Mouse (Mus musculus) adrenal gland, postnatal 10 days (tissue): Measurements from ENCODE around the gene 1110017D15Rik. TPM values are rescaled to one million over a fixed set of nuclear protein-coding genes. Genes with fewer than 3 reads are reported as not detected.
A peak's percentile ranks its signal among the peaks of the same experiment; 100 is the strongest.

Source experiments
- DNase-seq: peaks from one replicate; pipeline ENCODE4 v3.0.0; 2021; ENCODE audit warnings: mixed read lengths
- total RNA-seq, 2 experiments: library from RNA; stranded (reverse); gene quantifications; 2 replicates each; pipeline ENCODE4 v1.2.3; 2021

Gene 1110017D15Rik
- total RNA-seq, 2 experiments from 2014 or later = 0.45 TPM; not detected in 1

GRCm38 (mm10) chr4:41513309-41513708, 3.8 kb downstream of the 1110017D15Rik start:
- DNase-seq = no peak

DNA sequence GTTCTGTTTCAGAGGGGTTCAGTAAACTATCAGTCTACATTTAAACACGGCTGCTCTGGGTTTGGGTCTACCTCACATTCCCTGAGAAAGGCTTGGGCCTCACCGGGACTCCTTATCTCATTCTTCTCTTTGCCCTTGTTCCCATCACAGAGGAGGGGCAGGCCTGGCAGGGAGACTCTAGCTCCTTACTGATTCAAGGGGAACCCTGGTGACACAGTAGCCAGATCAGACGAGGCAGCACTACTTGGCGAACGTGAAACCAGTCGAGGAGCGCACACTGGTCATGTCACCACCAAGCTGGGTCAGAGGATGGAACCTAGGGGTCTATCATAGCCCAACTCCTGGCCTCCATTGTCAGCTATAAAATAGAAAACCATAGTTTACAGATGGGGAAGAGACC, 9.1 kb downstream of the 1110017D15Rik start:
- no peak for DNase-seq

- DNase-seq = no peak
These were observed 9.7 kb downstream of the 1110017D15Rik start for GRCm38 (mm10) chr4:41507326-41507924.

GRCm38 (mm10) chr4:41506906-41507305, 10.2 kb downstream of the 1110017D15Rik start:
- DNase-seq = peak; percentile 95

DNA sequence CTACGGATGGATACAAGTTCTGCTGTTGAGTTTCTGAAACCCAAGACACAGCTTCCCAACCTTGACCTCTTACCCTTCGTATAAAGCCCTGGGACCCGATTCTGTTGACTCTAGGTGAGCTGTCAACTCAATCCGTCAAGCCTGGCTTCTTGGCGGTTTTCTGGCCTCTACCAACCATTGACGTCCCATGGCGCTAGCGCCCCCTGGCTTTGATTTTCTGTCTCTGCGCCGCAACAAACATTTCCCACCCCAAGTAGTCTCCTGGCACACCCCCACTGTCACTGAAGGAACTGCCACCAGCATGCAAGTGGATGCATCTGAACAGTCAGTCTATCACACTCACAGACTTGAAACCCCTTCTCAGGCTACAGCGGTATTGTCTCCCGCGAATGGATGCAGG, 11.0 kb downstream of the 1110017D15Rik start:
- DNase-seq = peak; percentile 76

DNA sequence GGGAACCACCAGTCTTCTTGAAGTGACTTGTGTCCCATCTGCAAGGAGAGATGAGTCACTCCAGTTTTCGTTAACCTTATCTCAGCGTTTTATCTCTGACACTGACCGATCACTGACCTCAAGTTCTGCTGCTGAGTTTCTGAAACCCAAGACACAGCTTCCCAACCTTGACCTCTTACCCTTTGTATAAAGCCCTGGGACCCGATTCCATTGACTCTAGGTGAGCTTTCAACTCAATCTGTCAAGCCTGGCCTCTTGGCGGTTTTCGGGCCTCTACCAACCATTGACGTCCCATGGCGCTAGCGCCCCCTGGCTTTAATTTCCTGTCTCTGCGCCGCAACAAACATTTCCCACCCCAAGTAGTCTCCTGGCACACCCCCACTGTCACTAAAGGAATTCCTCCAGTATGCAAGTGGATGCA, 12.0 kb downstream of the 1110017D15Rik start:
- DNase-seq = peak; percentile 43

GRCm38 (mm10) chr4:41504325-41504724, 12.8 kb downstream of the 1110017D15Rik start:
- DNase-seq = no peak

DNA sequence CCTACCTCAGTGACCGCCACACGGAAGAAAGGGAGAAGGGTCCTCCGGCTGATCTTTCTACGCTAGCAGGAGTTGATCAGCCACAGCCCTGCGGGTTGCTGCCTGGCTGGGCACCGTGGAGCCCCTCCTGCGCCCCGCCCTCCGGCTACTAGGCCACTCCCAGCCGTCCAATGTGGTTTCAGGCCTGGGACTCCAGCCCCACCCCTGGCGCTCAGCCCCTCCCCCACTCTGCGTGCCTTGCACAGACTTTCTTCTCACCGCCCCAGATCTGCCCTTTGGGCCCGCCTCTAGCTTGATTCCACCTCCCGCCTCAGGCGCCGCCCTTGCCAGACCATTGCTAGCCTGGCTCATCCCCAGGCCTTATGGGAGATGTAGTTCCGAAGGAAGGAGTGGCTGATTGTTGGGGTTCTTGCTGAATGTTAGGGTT, 14.1 kb downstream of the 1110017D15Rik start, which contains the start of gene AI464131:
AI464131 (minus strand) TSS at position 91 of the 427 bp plus-strand sequence.
- DNase-seq = peak; percentile 100

DNA sequence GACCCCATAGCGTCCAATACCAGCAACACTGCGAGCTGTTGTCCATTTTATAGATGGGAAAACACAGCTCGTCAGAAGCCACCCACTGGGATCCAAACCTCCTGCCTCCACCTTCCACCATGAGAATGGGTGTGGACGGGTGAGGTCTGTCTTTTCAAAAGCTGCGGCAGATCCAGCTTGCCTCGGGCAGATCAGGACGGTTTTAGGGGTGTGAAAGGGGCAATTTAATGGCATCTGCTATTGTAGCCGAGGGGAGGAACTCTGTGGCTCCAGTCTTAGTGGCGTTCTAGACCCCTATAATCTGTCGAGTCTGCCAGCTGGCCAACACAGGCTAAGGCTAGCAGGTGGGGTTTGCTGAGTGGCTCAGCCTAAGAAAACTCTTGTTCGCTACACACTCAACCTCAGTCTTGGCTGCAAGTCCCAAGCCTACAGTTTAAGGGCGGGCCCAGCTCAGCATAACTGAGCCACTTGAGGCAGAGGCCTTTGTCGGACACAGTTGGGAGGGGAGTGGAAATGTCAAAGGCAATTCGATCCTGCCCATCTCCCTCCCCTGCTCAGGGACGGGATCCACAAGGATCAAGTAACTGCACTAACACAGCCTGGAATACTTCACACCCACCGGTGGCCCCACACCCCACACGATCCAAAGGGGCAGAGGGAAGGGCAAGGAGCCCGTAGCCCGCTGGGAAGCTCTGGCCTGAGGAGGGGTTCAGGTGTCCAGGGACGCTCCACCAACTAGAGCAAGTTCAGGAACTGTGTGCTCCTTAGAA, 14.8 kb downstream of the 1110017D15Rik start:
- DNase-seq = peak; percentile 50

DNA sequence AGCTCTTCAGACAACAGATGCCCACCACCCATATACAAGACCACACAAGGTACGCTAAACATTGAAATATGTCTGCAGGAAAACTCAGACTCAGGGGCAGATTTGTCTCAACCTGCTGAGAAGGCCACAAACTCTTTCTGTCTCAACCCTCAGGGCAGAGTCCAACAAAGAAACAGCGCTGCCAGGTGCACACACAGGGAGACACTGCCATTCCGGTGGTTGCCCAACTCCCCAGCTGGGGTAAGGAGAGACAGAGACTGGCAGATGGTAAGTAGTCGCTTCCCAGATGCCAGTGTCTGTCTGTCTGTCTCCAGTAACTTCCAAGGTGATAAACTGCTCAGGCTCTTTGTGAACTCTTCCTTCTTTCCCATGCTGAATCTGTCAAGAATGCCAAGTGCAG, 16.3 kb downstream of the 1110017D15Rik start:
- DNase-seq = no peak

DNA sequence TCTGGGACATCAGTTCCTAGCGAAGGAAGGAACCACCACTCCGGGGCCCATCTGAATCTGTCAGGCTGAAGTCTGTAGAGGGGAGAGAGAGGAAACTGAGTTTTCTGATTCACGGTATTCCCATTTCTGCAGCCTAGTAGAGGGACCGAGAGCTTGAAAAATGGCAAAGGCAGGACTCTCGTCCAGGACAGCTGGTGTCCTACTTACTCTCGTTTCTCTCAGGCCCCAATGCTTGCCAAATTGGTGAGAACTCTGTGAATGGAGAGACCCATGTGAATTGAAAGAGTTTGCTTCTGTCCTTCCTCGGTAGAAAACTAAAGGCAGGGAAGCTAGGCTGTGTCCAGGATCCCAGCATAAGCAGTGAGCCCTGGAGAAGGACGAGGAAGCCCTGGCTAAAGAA, 17.5 kb downstream of the 1110017D15Rik start:
- DNase-seq = no peak

DNA sequence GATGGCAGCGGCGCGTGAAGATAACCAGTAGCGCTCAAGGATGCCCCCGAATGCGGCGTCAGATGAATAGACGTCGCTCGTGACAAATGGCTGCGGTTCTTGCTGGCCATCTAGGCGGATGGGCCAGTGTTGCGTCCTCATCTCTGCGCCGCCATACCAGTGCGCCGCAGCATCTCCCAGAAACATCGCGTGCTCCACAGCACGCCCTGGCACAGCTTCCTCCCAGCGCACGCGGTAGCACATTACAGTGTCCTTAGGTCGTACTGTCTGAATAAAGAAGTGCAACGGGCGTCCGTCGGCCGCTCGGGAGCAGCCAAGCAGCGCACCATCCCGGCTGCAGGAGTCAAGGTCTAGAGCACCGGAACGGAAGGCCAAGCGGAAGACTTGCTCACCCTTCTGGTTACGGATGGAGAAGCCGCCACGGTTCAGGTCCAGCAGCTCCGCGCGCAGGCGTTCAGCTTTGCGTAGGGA, 18.2 kb downstream of the 1110017D15Rik start:
- peak; percentile 36 for DNase-seq

DNA sequence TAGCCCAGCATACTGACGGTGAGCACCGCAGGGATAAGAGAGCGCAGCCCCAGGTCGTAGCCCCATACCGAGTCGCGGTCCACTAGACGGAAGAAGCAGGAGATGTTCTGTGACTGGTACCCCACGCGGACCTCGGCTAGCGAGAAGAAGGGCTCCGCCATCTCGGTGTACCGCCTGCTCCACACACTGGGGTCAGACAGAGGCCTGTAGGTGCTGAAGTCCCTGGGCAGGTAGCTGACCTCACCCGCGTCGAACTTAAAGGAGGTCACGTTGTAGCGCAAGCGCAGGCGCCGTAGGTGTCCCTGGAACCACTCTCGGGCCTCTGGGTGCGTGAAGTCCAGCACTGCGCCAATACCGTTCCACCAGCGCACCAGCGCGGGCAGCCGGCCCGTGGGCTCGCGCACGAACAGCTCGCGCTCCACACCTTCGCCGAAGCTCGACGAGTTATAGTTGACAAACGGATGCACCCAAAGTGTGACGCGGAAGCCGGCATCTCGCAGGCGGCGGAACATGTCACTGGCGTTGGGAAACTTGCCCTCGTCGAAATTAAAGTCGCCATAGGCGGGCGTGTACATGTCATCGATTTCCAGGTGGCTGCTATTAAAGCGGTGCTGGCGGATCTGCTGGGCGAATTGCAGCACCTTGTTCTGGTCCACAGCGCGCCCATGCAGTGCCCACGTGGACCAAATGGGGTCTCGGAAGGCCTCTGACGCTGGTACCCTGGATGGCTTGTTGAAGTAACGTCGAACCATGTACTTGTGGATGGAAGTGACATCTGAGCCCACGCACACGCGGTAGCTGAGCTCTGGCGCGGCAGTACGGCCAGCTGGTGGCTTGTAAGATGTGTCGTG, 18.9 kb downstream of the 1110017D15Rik start:
- no peak for DNase-seq

- peak; percentile 46 for DNase-seq
These were observed 19.6 kb downstream of the 1110017D15Rik start for GRCm38 (mm10) chr4:41497579-41497978.

- DNase-seq = no peak
These were observed 20.1 kb downstream of the 1110017D15Rik start for GRCm38 (mm10) chr4:41497046-41497445.

DNA sequence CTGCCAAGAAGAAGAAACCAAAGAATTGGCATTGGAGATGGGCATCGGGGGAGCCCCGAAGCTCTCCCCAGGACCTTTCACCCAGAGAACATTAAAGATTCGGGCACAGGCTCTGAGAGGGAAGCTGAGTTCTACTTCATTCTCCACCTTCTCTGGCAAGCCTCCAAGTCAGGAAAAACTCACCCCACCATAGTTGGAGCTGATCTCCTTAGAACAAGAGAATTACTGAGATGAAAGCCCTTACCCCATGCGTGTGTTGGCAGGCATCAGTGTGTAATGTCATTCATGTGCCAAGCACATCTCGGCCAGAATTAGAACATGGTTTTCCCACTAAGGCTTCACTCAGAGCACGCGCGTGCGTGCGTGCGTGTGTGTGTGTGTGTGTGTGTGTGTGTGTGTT, 21.3 kb downstream of the 1110017D15Rik start:
- peak; percentile 33 for DNase-seq

GRCm38 (mm10) chr4:41495076-41495475, 22.1 kb downstream of the 1110017D15Rik start:
- no peak for DNase-seq

DNA sequence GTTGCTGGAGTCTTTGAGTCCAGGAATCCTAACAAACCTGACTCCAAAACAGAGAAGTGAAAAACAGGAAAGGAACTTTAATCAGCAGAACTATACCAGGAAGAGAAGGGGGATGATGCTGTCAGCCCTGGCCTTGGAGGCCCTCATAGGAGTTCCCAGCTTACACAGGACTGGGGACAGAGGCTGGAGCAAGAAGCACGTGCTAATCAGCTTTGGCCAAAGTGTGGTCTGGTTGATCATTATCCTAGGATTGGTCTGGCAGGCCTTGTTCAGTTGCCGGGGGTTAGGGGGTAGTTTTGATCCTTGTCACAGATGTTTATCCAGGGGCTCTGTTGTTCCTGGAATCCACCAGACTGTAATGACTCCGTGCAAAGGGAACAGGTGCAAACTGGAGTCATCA, 22.8 kb downstream of the 1110017D15Rik start:
- DNase-seq = no peak

DNA sequence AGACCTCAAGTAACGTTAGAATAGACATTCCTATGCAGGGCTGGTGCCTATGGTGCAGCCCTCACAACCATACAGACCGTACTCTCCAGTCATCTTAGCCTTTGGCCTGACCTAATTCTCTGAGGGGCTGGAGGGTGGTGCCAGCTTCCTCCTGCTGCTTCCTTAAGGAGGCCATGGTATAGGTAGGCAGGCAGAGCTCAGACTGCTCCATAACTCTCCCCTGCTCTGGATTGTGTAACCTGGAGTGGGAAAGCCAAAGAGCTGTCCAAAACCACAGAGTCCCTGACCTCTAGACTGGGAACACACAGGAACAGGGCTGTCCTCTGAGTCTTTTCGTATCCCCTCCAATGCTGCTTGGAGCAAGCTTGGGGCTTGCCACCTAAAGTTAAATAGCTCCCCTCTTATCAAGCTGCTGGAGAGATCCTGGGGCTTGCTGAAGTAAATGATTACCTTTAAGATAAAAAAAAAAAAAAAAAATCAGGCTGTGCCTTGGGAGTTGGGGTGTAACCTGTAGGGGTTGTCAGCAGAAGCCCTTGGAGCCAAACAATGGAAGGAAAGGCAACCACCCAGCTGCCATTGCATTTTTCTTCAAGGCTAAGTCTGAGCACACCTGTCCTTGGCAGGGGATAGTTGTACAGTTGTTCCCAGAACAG, 23.5 kb downstream of the 1110017D15Rik start:
- peak; percentile 53 for DNase-seq

DNA sequence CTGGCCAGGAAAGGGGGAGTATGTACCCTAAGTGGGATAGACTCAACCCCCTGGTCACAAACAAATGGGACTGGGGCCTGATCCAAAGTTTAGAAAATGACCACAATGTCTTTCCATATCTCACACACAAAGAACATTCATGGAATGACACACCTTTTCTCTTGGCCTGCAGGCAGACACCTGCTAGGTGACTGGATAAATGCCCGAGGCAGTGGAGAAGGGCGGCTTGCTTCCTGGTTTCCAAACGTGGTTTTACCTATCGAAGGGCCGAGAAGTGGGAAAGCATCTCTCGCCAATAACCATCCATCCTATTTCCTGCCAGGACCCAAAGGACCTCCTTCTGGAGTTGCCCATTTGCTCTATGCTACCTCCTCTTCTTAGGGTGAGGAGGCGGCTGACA, 24.2 kb downstream of the 1110017D15Rik start:
- DNase-seq = no peak

- DNase-seq = peak; percentile 62
These were observed 35.5 kb downstream of the 1110017D15Rik start for GRCm38 (mm10) chr4:41481601-41482017.

- DNase-seq = peak; percentile 64
These were observed 36.9 kb downstream of the 1110017D15Rik start for GRCm38 (mm10) chr4:41480254-41480653.
